Mouse (Mus musculus): ENCODE results near the gene Samsn1. TPM values are rescaled to one million over a fixed set of nuclear protein-coding genes. Genes with fewer than 3 reads are reported as not detected.

Samsn1 gene
- polyA plus RNA-seq, 1 experiment = 0.02 TPM

DNA sequence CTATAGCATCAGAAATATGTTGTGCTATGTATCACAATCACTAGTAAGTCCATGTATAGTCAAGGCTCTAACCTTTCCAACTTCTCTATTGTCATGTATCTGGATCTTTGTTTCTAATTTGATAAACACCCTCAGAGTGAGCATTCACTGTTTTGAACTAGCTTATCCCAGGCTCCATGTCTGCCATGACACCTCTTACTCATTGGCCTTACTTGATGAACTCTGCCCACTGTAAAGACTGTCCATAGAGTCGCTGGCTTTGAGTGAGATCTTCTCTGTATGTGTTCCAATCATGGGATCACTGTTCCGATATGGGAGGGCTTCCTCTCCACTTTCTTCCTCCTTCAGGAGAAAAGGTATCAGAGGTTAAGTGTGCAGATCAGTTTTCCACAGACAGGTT lies 143.2 kb downstream of the Samsn1 start:
- no peak for TF ChIP-seq MYOG (IDR thresholded peaks at IDR 0.05; ENCODE audit: control insufficient read depth, extremely low read depth, insufficient read length)
- TF ChIP-seq USF1 (IDR thresholded peaks at IDR 0.05; ENCODE audit: low read depth) = no peak
- H3K79me2 ChIP-seq (ENCODE audit: control insufficient read depth, insufficient read depth) = no peaks in the 10 kb centered on the region

DNA sequence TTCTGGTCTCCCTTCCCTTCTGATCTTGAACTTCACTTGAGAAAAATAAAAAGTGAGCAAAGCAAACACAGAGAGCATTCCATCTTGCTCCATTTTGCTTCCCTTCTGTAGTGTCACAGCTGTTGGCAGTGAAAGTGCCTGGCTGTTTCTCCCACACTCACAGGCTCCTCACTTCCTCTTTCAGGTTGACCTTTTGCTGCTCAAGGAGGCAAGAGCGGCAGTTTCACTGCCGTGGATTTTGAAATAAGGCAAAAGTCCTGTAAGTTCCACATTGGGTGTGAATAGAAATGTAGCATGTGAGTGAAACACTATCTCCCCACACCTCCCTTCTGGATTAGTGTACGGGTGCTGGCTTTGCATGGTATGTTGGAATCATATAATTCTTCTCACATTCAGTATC lies 144.9 kb downstream of the Samsn1 start:
- H3K79me3 ChIP-seq (ENCODE audit: low read depth) = no peaks in the 10 kb centered on the region

More for the DNA sequence above, 143.2 kb downstream of the Samsn1 start:
- Histone ChIP-seq H3ac (ENCODE audit: control insufficient read depth, insufficient read length, low read depth) (no peak overlapping the region), H3K79me3 (ENCODE audit: low read depth) (no peaks in the 10 kb centered on the region), H3K27me3 (ENCODE audit: control insufficient read depth, insufficient read depth, insufficient read length) (no peaks in the 10 kb centered on the region), H3K4me3 (ENCODE audit: insufficient read depth, poor library complexity, severe bottlenecking) (no peak overlapping the region), H3K36me3 (ENCODE audit: control insufficient read depth, insufficient read depth) (no peaks in the 10 kb centered on the region)

DNA sequence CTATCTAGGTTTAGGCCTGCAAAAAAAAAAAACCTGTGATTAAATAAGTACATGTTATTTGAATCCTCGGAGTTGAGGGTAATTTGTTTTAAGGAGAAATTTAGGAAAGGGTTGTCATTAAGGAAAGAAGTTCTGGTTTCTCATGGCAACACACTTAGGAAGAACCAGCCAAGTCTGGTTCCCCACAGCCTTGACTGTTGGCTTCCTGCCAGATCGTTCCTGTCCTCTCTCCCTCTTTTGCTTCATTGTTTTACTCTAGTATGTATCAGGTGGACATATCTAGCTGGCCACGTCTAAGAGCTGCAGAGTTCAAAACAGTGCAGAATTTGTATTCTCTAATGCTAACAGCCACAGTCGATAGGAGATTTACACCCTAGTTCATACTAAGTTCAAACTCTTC lies 146.2 kb downstream of the Samsn1 start:
- Histone ChIP-seq H3K4me3 (ENCODE audit: insufficient read depth, poor library complexity, severe bottlenecking) (no peak overlapping the region), H3K79me3 (ENCODE audit: low read depth) (no peaks in the 10 kb centered on the region), H3K27me3 (ENCODE audit: control insufficient read depth, insufficient read depth, insufficient read length) (no peaks in the 10 kb centered on the region), H3K79me2 (ENCODE audit: control insufficient read depth, insufficient read depth) (no peaks in the 10 kb centered on the region), H3ac (ENCODE audit: control insufficient read depth, insufficient read length, low read depth) (no peak overlapping the region), H3K36me3 (ENCODE audit: control insufficient read depth, insufficient read depth) (no peaks in the 10 kb centered on the region)
- no peak for TF ChIP-seq CTCF (IDR thresholded peaks at IDR 0.05; ENCODE audit: control insufficient read depth, insufficient read depth, insufficient read length)
- no peak for TF ChIP-seq USF1 (IDR thresholded peaks at IDR 0.05; ENCODE audit: low read depth)

More for the DNA sequence above, 144.9 kb downstream of the Samsn1 start:
- Histone ChIP-seq H3K27me3 (ENCODE audit: control insufficient read depth, insufficient read depth, insufficient read length) (no peaks in the 10 kb centered on the region), H3K4me3 (ENCODE audit: insufficient read depth, poor library complexity, severe bottlenecking) (no peak overlapping the region), H3K36me3 (ENCODE audit: control insufficient read depth, insufficient read depth) (no peaks in the 10 kb centered on the region), H3ac (ENCODE audit: control insufficient read depth, insufficient read length, low read depth) (no peak overlapping the region), H3K79me2 (ENCODE audit: control insufficient read depth, insufficient read depth) (no peaks in the 10 kb centered on the region)
- TF ChIP-seq MYOD1 (IDR thresholded peaks at IDR 0.05; ENCODE audit: control insufficient read depth, insufficient read length, low read depth) (no peak), USF1 (IDR thresholded peaks at IDR 0.05; ENCODE audit: low read depth) (no peak)

DNA sequence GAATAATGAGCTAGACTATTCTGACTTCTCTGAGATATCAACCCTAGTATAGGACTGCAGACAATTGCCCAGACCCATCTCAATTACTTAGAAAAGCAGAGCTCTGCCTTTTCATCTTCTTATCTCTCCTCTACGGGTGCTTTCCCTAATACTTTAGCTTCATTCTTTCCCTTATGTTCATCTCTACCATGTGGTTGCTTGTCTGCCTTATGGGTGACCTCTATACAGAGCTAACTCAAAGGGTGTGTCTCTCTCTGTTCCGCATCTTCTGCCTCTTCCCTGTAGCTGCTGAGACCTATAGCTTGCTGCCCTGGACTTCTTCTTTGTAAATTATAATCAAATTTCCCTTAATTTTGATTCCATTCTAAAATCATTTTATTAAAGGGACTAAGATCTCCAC lies 147.6 kb downstream of the Samsn1 start:
- Histone ChIP-seq H3K4me3 (ENCODE audit: insufficient read depth, poor library complexity, severe bottlenecking) (no peak overlapping the region), H3K79me3 (ENCODE audit: low read depth) (no peaks in the 10 kb centered on the region), H3K36me3 (ENCODE audit: control insufficient read depth, insufficient read depth) (no peaks in the 10 kb centered on the region), H3ac (ENCODE audit: control insufficient read depth, insufficient read length, low read depth) (no peak overlapping the region), H3K79me2 (ENCODE audit: control insufficient read depth, insufficient read depth) (no peaks in the 10 kb centered on the region), H3K27me3 (ENCODE audit: control insufficient read depth, insufficient read depth, insufficient read length) (no peaks in the 10 kb centered on the region)
- TF ChIP-seq USF1 (IDR thresholded peaks at IDR 0.05; ENCODE audit: low read depth) (no peak), MYOD1 (IDR thresholded peaks at IDR 0.05; ENCODE audit: control insufficient read depth, insufficient read length, low read depth) (no peak)

DNA sequence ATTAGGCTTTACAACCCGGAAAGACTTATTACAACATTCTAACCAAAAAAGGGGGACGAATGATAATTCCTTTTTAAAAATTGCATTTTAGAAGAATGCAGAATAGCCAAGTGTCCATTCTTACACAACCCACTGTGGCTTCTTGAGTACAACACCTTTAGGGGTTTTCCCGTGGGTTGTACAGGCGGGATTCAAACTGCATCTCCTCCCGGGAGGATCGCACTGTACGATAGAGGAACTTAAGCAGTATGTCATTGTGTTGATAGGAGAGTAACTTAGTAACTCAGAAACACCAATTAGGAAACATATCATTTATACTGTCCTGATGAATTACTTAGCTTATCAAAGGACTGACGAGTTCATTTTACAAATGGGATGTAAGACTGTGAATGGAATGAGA lies 149.8 kb downstream of the Samsn1 start:
- TF ChIP-seq FOSL1 (IDR thresholded peaks at IDR 0.05; ENCODE audit: insufficient read depth, low read length, poor library complexity, severe bottlenecking) (no peak), CTCF (IDR thresholded peaks at IDR 0.05; ENCODE audit: control insufficient read depth, insufficient read depth, insufficient read length) (no peak), MYOD1 (IDR thresholded peaks at IDR 0.05; ENCODE audit: control insufficient read depth, insufficient read length, low read depth) (no peak), CEBPB (IDR thresholded peaks at IDR 0.05; ENCODE audit: low read depth) (no peak), MAX (IDR thresholded peaks at IDR 0.05) (no peak), MYOG (IDR thresholded peaks at IDR 0.05; ENCODE audit: control insufficient read depth, extremely low read depth, insufficient read length) (no peak), USF1 (IDR thresholded peaks at IDR 0.05; ENCODE audit: low read depth) (no peak)
- H3ac ChIP-seq (ENCODE audit: control insufficient read depth, insufficient read length, low read depth) = no peak overlapping the region
- H3K79me2 ChIP-seq (ENCODE audit: control insufficient read depth, insufficient read depth) = no peaks in the 10 kb centered on the region
- no peaks in the 10 kb centered on the region for H3K27me3 ChIP-seq (ENCODE audit: control insufficient read depth, insufficient read depth, insufficient read length)
- H3K4me3 ChIP-seq (ENCODE audit: insufficient read depth, poor library complexity, severe bottlenecking) = no peak overlapping the region
- no peaks in the 10 kb centered on the region for H3K36me3 ChIP-seq (ENCODE audit: control insufficient read depth, insufficient read depth)
- no peaks in the 10 kb centered on the region for H3K79me3 ChIP-seq (ENCODE audit: low read depth)

DNA sequence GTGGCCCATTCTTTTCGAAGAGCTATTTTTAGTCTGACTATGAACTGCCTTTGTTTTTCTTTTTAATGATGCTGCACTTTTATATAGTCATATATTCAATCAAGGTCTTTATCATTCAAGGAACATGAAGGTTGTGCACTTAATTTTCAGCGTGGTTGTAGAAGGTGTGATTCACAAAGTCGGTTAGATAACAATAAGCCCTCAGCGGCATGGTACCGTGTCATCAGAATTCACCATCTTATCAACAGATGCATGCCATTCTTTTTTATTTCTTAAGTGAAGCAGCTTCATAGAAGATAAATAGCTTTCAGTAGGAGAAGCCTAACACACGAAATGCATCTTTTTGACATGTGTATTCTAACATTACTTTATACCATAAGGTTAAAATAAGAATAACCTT lies 154.7 kb downstream of the Samsn1 start:
- no peaks in the 10 kb centered on the region for H3K27me3 ChIP-seq (ENCODE audit: control insufficient read depth, insufficient read depth, insufficient read length)
- TF ChIP-seq MAX (IDR thresholded peaks at IDR 0.05) (no peak), MYOG (IDR thresholded peaks at IDR 0.05; ENCODE audit: control insufficient read depth, extremely low read depth, insufficient read length) (no peak), CTCF (IDR thresholded peaks at IDR 0.05; ENCODE audit: control insufficient read depth, insufficient read depth, insufficient read length) (no peak), USF1 (IDR thresholded peaks at IDR 0.05; ENCODE audit: low read depth) (no peak), MYOD1 (IDR thresholded peaks at IDR 0.05; ENCODE audit: control insufficient read depth, insufficient read length, low read depth) (no peak), CEBPB (IDR thresholded peaks at IDR 0.05; ENCODE audit: low read depth) (no peak), FOSL1 (IDR thresholded peaks at IDR 0.05; ENCODE audit: insufficient read depth, low read length, poor library complexity, severe bottlenecking) (no peak)

DNA sequence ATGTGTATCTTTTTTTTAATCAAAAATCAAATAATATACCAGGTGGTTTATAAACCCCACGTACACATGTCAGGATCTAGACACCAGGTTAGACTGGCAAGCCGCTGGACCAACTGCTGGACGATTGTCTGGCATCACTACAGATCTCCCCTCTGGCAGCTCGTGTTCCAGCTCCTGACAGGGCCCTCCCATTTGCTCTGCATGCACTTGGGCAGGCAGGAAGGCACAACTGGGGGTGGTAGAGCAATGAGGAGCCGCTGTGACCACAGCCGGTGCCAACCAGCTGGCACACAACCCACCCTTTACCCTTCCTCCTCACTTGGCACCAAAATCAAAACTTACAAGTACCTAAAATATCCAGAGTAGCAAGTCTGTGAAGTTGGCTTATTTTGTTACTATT lies 156.6 kb downstream of the Samsn1 start:
- Histone ChIP-seq H3K4me3 (ENCODE audit: insufficient read depth, poor library complexity, severe bottlenecking) (no peak overlapping the region), H3K27me3 (ENCODE audit: control insufficient read depth, insufficient read depth, insufficient read length) (no peaks in the 10 kb centered on the region), H3ac (ENCODE audit: control insufficient read depth, insufficient read length, low read depth) (no peak overlapping the region), H3K79me2 (ENCODE audit: control insufficient read depth, insufficient read depth) (no peaks in the 10 kb centered on the region), H3K79me3 (ENCODE audit: low read depth) (no peaks in the 10 kb centered on the region), H3K36me3 (ENCODE audit: control insufficient read depth, insufficient read depth) (no peaks in the 10 kb centered on the region)
- TF ChIP-seq MAX (IDR thresholded peaks at IDR 0.05) (no peak), USF1 (IDR thresholded peaks at IDR 0.05; ENCODE audit: low read depth) (no peak), MYOD1 (IDR thresholded peaks at IDR 0.05; ENCODE audit: control insufficient read depth, insufficient read length, low read depth) (no peak), CTCF (IDR thresholded peaks at IDR 0.05; ENCODE audit: control insufficient read depth, insufficient read depth, insufficient read length) (no peak), MYOG (IDR thresholded peaks at IDR 0.05; ENCODE audit: control insufficient read depth, extremely low read depth, insufficient read length) (no peak), FOSL1 (IDR thresholded peaks at IDR 0.05; ENCODE audit: insufficient read depth, low read length, poor library complexity, severe bottlenecking) (no peak), CEBPB (IDR thresholded peaks at IDR 0.05; ENCODE audit: low read depth) (no peak)

More for the DNA sequence above, 154.7 kb downstream of the Samsn1 start:
- Histone ChIP-seq H3ac (ENCODE audit: control insufficient read depth, insufficient read length, low read depth) (no peak overlapping the region), H3K36me3 (ENCODE audit: control insufficient read depth, insufficient read depth) (no peaks in the 10 kb centered on the region), H3K79me2 (ENCODE audit: control insufficient read depth, insufficient read depth) (no peaks in the 10 kb centered on the region), H3K79me3 (ENCODE audit: low read depth) (no peaks in the 10 kb centered on the region), H3K4me3 (ENCODE audit: insufficient read depth, poor library complexity, severe bottlenecking) (no peak overlapping the region)

Data from C2C12 (cell line).